Mouse (Mus musculus) midbrain, postnatal 0 days (tissue): ENCODE data around the gene Fos. TPM values are rescaled to one million over a fixed set of nuclear protein-coding genes. Genes with fewer than 3 reads are reported as not detected.
A peak's percentile ranks its signal among the peaks of the same experiment; 100 is the strongest.

Source experiments
- ATAC-seq: fragments of 200-750 bp; cut with Nextera tagmentation; 2 replicates; pipeline ENCODE4 v1.8.0; 2017; ENCODE audit warnings: moderate number of reproducible peaks, mild to moderate bottlenecking, moderate TSS enrichment, moderate library complexity; ENCODE audit not compliant: low FRiP score
- DNase-seq: peaks from one replicate; pipeline ENCODE4 v3.0.0-alpha.2; 2015; ENCODE audit warnings: low spot score
- H3K27ac ChIP-seq: fragments of 300-500 bp; sonication (generic); 2 replicates; pipeline ENCODE4 v1.5.1; 2014; ENCODE audit warnings: low read depth, mild to moderate bottlenecking, low read length, mixed read lengths
- H3K27me3 ChIP-seq: fragments of 300-500 bp; sonication (generic); 2 replicates; pipeline ENCODE4 v1.6.1; 2014; ENCODE audit warnings: low read length, control low read depth, mixed read lengths; ENCODE audit not compliant: insufficient read depth
- H3K36me3 ChIP-seq: fragments of 300-500 bp; sonication (generic); 2 replicates; pipeline ENCODE4 v1.6.1; 2014; ENCODE audit warnings: low read length, control low read depth, mixed read lengths; ENCODE audit not compliant: insufficient read depth
- H3K4me1 ChIP-seq: fragments of 300-500 bp; sonication (generic); 2 replicates; pipeline ENCODE4 v1.6.1; 2014; ENCODE audit warnings: mild to moderate bottlenecking, control low read depth, antibody characterized with exemption, low read length, mixed read lengths; ENCODE audit not compliant: insufficient read depth
- H3K4me2 ChIP-seq: fragments of 300-500 bp; sonication (generic); 2 replicates; pipeline ENCODE4 v1.6.1; 2014; ENCODE audit warnings: low read depth, mild to moderate bottlenecking, low read length, mixed read lengths; ENCODE audit not compliant: poor library complexity, severe bottlenecking
- H3K4me3 ChIP-seq: fragments of 300-500 bp; sonication (generic); 2 replicates; pipeline ENCODE4 v1.5.1; 2014; ENCODE audit warnings: low read depth, mild to moderate bottlenecking, low read length, moderate library complexity
- H3K9ac ChIP-seq: fragments of 300-500 bp; sonication (generic); replicated peaks from 2 replicates; pipeline ENCODE4 v1.6.1; 2014; ENCODE audit warnings: mild to moderate bottlenecking, low read length, moderate library complexity, mixed read lengths; ENCODE audit not compliant: poor library complexity, severe bottlenecking
- H3K9me3 ChIP-seq: fragments of 300-500 bp; sonication (generic); 2 replicates; pipeline ENCODE4 v1.6.1; 2016; ENCODE audit warnings: low read length, control low read depth
- CTCF ChIP-seq: IDR thresholded peaks from 2 replicates; pipeline ENCODE4 v1.5.1; 2016; ENCODE audit warnings: antibody characterized with exemption, mild to moderate bottlenecking
- WGBS: fragments of 180-500 bp; shearing (Covaris S2); extraction: QIAGEN DNeasy Blood & Tissue Kit; methylation state at CpG from one replicate; pipeline ENCODE4 v1.1.7; 2014; 5-methylcytosine and 5-hydroxymethylcytosine counted together
- polyA plus RNA-seq: library from polyadenylated mRNA; unstranded; fragments of >200 nt; fragmentation: Nextera tagmentation; extraction: Ambion mirVana; gene quantifications from 2 replicates; pipeline ENCODE4 v1.2.1, GENCODE M21; 2015
- total RNA-seq: library from RNA; depleted of rRNA; stranded (reverse); fragments of >200 nt; gene quantifications from 2 replicates; pipeline ENCODE4 v1.2.3, GENCODE M21; 2014

The Fos gene
- total and polyA plus RNA-seq, 2 experiments from 2014 or later, result 10.0 to 14.6 TPM

GRCm38 (mm10) chr12:85447009-85447408 is 26.7 kb upstream of the Fos start:
- no peak for TF ChIP-seq CTCF
- Histone ChIP-seq H3K9ac (no peak overlapping the region), H3K4me1 (no peaks in the 10 kb centered on the region), H3K9me3 (no peaks in the 10 kb centered on the region), H3K4me2 (no peak overlapping the region), H3K27me3 (no peaks in the 10 kb centered on the region), H3K36me3 (no peaks in the 10 kb centered on the region), H3K4me3 (no peak overlapping the region), H3K27ac (no peak overlapping the region)
- DNase-seq (no peak), ATAC-seq (no peak)
- WGBS, result 93% methylated on average over 6 of the region's 6 CpGs

- H3K4me1 ChIP-seq, result no peaks in the 10 kb centered on the region
- H3K9ac ChIP-seq, result no peak overlapping the region
- H3K4me2 ChIP-seq, result no peak overlapping the region
- H3K27me3 ChIP-seq, result no peaks in the 10 kb centered on the region
- WGBS, result 70% methylated on average over 4 of the region's 4 CpGs
- H3K4me3 ChIP-seq, result no peak overlapping the region
- DNase-seq (no peak), ATAC-seq (no peak)
- no peaks in the 10 kb centered on the region for H3K9me3 ChIP-seq
- H3K36me3 ChIP-seq, result no peaks in the 10 kb centered on the region
- TF ChIP-seq CTCF, result no peak
- no peak overlapping the region for H3K27ac ChIP-seq
Observed at GRCm38 (mm10) chr12:85447490-85447889, 26.2 kb upstream of the Fos start.

- H3K27me3 ChIP-seq, result no peaks in the 10 kb centered on the region
- ATAC-seq (no peak), DNase-seq (no peak)
- no peak overlapping the region for H3K9ac ChIP-seq
- no peak overlapping the region for H3K4me3 ChIP-seq
- no peak overlapping the region for H3K27ac ChIP-seq
- 100% methylated on average over 1 of the region's 1 CpGs for WGBS
- H3K4me2 ChIP-seq, result no peak overlapping the region
- no peaks in the 10 kb centered on the region for H3K36me3 ChIP-seq
- no peaks in the 10 kb centered on the region for H3K9me3 ChIP-seq
- TF ChIP-seq CTCF, result no peak
- no peaks in the 10 kb centered on the region for H3K4me1 ChIP-seq
Observed at GRCm38 (mm10) chr12:85449478-85449877, 24.2 kb upstream of the Fos start.

GRCm38 (mm10) chr12:85451693-85452491 is 21.8 kb upstream of the Fos start:
- ATAC-seq (no peak), DNase-seq (no peak)
- Histone ChIP-seq H3K9me3 (no peaks in the 10 kb centered on the region), H3K4me1 (peaks cover 7% of the 10 kb centered on the region; the same call in 1 of the 2 replicates), H3K27me3 (no peaks in the 10 kb centered on the region), H3K36me3 (no peaks in the 10 kb centered on the region), H3K9ac (no peak overlapping the region), H3K4me3 (no peak overlapping the region), H3K27ac (no peak overlapping the region), H3K4me2 (no peak overlapping the region)
- 48% methylated on average over 22 of the region's 22 CpGs for WGBS
- TF ChIP-seq CTCF, result no peak

GRCm38 (mm10) chr12:85455065-85456058 is 18.3 kb upstream of the Fos start:
- H3K4me3 ChIP-seq, result peak overlapping the region; percentile 39
- no peaks in the 10 kb centered on the region for H3K36me3 ChIP-seq
- peak; percentile 57 for TF ChIP-seq CTCF
- peak; percentile 99 for DNase-seq
- H3K9me3 ChIP-seq, result no peaks in the 10 kb centered on the region
- H3K4me2 ChIP-seq, result peak overlapping the region; percentile 61
- peaks cover 7% of the 10 kb centered on the region; the same call in 1 of the 2 replicates for H3K4me1 ChIP-seq
- under 1% methylated on average over 40 of the region's 44 CpGs for WGBS
- ATAC-seq, result peak; percentile 99
- H3K27me3 ChIP-seq, result no peaks in the 10 kb centered on the region
- H3K9ac ChIP-seq, result peak overlapping the region; percentile 63
- H3K27ac ChIP-seq, result peak overlapping the region; percentile 91
